Mouse (Mus musculus): ENCODE results near the gene Ackr1. TPM values are rescaled to one million over a fixed set of nuclear protein-coding genes. Genes with fewer than 3 reads are reported as not detected.
A peak's percentile ranks its signal among the peaks of the same experiment; 100 is the strongest.

The Ackr1 gene
- total and polyA plus RNA-seq, 3 experiments = 0.19 to 0.42 TPM; not detected in 1

DNA sequence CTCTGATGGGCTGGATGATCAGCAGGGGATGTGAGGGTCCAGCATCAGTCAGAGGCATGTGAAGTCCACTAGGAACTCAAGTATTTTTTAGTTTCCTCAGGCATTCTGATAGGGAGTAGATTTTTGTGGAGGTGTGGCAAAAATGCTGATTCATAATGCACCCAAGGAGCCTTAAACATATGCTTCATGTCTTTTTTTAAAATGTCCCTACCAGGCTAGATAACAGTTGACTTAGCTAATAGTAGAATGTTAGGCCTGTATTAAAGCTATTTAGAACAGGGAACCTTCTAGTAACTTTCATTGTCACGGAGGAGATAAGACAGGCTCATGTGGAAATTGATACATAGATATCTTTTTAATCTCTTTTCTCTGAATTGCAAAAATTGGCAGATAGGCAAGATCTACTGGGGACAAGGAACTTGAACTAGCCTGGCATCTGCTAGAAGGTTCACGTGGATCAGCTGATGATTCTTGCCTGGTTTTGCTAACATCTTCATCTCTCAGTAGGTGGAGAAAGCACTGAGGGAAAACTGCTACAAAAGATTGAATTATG lies 15.5 kb downstream of the Ackr1 start:
- Histone ChIP-seq H3K36me3 (ENCODE audit: control insufficient read depth in 1 of 2, insufficient read depth in 2 of 2, low read length in 2 of 2) (peaks cover 0 to 69% of the 10 kb centered on the region in 2 experiments; a peak in 2 of 4 replicates), H3K9ac (ENCODE audit: control insufficient read depth, low read depth, low read length, poor library complexity, severe bottlenecking) (peak overlapping the region; percentile 14; the same call in 1 of the 2 replicates), H3K27ac (ENCODE audit: control insufficient read depth, low read depth, low read length) (peak overlapping the region; percentile 95), H3K9me3 (replicated peaks; ENCODE audit: insufficient read depth, low read length) (no peaks in the 10 kb centered on the region), H3K4me1 (ENCODE audit: control insufficient read depth in 1 of 2, insufficient read depth in 2 of 2, low read length in 2 of 2) (peaks cover 44 to 57% of the 10 kb centered on the region in 2 experiments), H3K27me3 (ENCODE audit: control insufficient read depth in 1 of 2, insufficient read depth in 2 of 2, low read length in 2 of 2) (no peaks in the 10 kb centered on the region), H3K4me3 (ENCODE audit: control insufficient read depth in 1 of 2, insufficient read depth in 1 of 2, low read depth in 2 of 2, low read length in 2 of 2) (no peak overlapping the region), H3K79me2 (ENCODE audit: control insufficient read depth, insufficient read depth, low read length, poor library complexity) (no peaks in the 10 kb centered on the region)
- DNase-seq (ENCODE audit: low read depth, low spot score) = peak; percentile 72
- TF ChIP-seq ZNF384 (IDR thresholded peaks at IDR 0.05; ENCODE audit: low read depth, low read length) (peak; percentile 21; the same call in 1 of the 2 replicates), POLR2AphosphoS5 (IDR thresholded peaks at IDR 0.05; ENCODE audit: borderline replicate concordance, low read depth, low read length) (no peak), MAX (IDR thresholded peaks at IDR 0.05; ENCODE audit: low read length) (no peak), POLR2AphosphoS2 (IDR thresholded peaks at IDR 0.05; ENCODE audit: low read length) (peak; percentile 31; the same call in 1 of the 2 replicates), RCOR1 (IDR thresholded peaks at IDR 0.05; ENCODE audit: low read depth, low read length) (peak; percentile 74), TAL1 (IDR thresholded peaks at IDR 0.05; ENCODE audit: low read length) (no peak), USF1 (IDR thresholded peaks at IDR 0.05; ENCODE audit: low read depth, low read length) (peak; percentile 58), MAFK (IDR thresholded peaks at IDR 0.05; ENCODE audit: borderline replicate concordance, low read depth, low read length) (peak; percentile 55; the same call in 1 of the 2 replicates), ELF1 (IDR thresholded peaks at IDR 0.05; ENCODE audit: low read depth, low read length) (0 out of 2 replicates have a peak, but pooled peaks have one; percentile 26), RAD21 (IDR thresholded peaks at IDR 0.05; ENCODE audit: low read depth, low read length) (no peak), KAT2A (conservative IDR thresholded peaks at IDR 0.05; ENCODE audit: low read depth, low read length) (no peak), MXI1 (IDR thresholded peaks at IDR 0.05; ENCODE audit: low read depth, low read length) (peak; percentile 30; the same call in 1 of the 2 replicates), ZMIZ1 (IDR thresholded peaks at IDR 0.05; ENCODE audit: low read depth, low read length) (0 out of 2 replicates have a peak, but pooled peaks have one; percentile 8), GABPA (IDR thresholded peaks at IDR 0.05; ENCODE audit: low read depth, low read length) (peak; percentile 60), USF2 (IDR thresholded peaks at IDR 0.05; ENCODE audit: borderline replicate concordance in 1 of 2, insufficient read depth in 1 of 2, low read depth in 1 of 2, low read length in 2 of 2) (no peak), GATA1 (IDR thresholded peaks at IDR 0.05; ENCODE audit: low read depth, low read length) (peak; percentile 97), TCF12 (IDR thresholded peaks at IDR 0.05; ENCODE audit: low read depth, low read length) (peak; percentile 94), MEF2A (IDR thresholded peaks at IDR 0.05; ENCODE audit: extremely low read depth, insufficient replicate concordance, low read depth, low read length, poor library complexity, severe bottlenecking) (peak; percentile 55; the same call in 1 of the 2 replicates), SIN3A (IDR thresholded peaks at IDR 0.05; ENCODE audit: low read length) (peak; percentile 80), CTCF (IDR thresholded peaks at IDR 0.05 in 2 of 3, conservative IDR thresholded peaks at IDR 0.05 in 1 of 3; ENCODE audit: control insufficient read depth in 1 of 3, insufficient read depth in 1 of 3, low read depth in 2 of 3, low read length in 3 of 3, poor library complexity in 1 of 3, severe bottlenecking in 1 of 3) (no peak), MYC (IDR thresholded peaks at IDR 0.05; ENCODE audit: low read depth, low read length) (no peak), EP300 (IDR thresholded peaks at IDR 0.05; ENCODE audit: low read depth in 1 of 2, low read length in 2 of 2) (peak; percentile 93 to 95), ETS1 (IDR thresholded peaks at IDR 0.05; ENCODE audit: low read depth, low read length) (peak; percentile 96), JUND (IDR thresholded peaks at IDR 0.05; ENCODE audit: low read depth, low read length) (no peak), BHLHE40 (IDR thresholded peaks at IDR 0.05; ENCODE audit: borderline replicate concordance, low read depth, low read length) (peak; percentile 44; the same call in 1 of the 2 replicates), E2F4 (IDR thresholded peaks at IDR 0.05; ENCODE audit: borderline replicate concordance, low read depth, low read length) (no peak), CHD1 (IDR thresholded peaks at IDR 0.05; ENCODE audit: low read depth, low read length) (no peak), NELFE (IDR thresholded peaks at IDR 0.05; ENCODE audit: low read depth, low read length) (no peak), ZC3H11A (IDR thresholded peaks at IDR 0.05; ENCODE audit: low read depth, low read length) (no peak), POLR2A (IDR thresholded peaks at IDR 0.05; ENCODE audit: control insufficient read depth in 1 of 2, insufficient read depth in 1 of 2, low read depth in 1 of 2, low read length in 2 of 2, poor library complexity in 1 of 2) (no peak), MAZ (IDR thresholded peaks at IDR 0.05; ENCODE audit: low read depth, low read length) (0 out of 2 replicates have a peak, but pooled peaks have one; percentile 34), HCFC1 (IDR thresholded peaks at IDR 0.05; ENCODE audit: low read depth, low read length) (0 out of 2 replicates have a peak, but pooled peaks have one; percentile 13), TBP (IDR thresholded peaks at IDR 0.05; ENCODE audit: low read depth, low read length) (no peak), ZKSCAN1 (IDR thresholded peaks at IDR 0.05; ENCODE audit: low read depth, low read length) (no peak), CHD2 (IDR thresholded peaks at IDR 0.05; ENCODE audit: low read length) (no peak), SMC3 (IDR thresholded peaks at IDR 0.05; ENCODE audit: low read depth, low read length) (no peak)
